Mouse (Mus musculus): ENCODE data around the gene Trp53bp1.

The Trp53bp1 gene

DNA sequence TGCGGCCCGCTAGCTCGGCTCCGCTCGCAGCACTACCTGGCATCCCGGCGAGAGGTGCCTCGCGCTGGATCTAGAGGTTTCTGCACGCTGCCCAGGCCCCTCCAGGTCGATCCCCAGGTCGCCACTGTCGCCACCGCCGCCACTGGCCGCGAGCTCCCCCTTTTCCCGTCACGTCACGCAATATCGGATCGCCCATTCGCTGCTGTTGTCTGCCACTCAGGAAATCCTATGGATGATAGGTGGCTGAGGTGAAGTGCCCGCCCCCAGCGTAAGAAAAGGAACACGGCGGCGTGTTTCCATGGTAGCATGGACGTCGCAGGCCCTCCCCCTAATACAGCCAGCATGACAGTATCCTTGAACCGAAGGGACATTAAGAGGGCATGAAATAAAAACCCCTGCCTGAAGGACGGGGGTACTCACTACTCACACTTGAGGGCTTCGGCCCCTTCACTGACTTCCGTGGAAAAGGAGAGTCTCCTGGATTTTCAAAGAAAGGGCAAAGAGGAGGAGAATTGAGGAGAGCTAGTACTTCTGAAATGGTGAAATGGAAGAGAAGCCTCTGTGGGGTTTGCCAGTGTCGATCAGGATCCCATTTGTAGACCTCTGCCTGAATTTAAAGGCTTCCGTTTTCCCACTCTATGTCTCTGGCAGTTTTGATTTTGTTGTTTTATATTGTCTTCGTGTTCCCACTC is at the start of gene Trp53bp1:
TSS of gene Trp53bp1 (minus strand) at position 172 of the 692 bp plus-strand sequence.
- in situ Hi-C loops (cut with MboI; ENCODE audit: unreplicated experiment in 2 of 2): no loop called here

DNA sequence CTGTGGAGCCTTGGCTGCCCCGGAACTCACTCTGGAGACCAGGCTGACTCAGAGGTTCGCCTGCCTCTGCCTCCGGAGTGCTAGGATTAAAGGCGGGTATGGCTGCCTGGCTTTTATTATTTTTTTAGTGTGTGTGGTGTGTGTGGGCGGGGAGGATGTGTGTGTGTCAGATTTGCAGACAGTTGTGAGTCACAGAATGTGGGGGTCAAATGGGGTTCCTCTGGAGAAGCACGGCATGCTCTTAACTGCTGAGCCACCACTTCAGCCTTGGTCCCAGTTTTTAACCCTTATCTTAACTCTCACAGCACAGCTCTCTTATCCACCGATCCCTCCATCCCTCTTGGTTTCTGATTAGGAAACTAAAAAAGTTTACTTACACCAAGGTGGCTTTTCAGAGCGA is 45.1 kb upstream of the Trp53bp1 start:
- in situ Hi-C loops (cut with MboI; ENCODE audit: unreplicated experiment in 2 of 2): no loop called here

DNA sequence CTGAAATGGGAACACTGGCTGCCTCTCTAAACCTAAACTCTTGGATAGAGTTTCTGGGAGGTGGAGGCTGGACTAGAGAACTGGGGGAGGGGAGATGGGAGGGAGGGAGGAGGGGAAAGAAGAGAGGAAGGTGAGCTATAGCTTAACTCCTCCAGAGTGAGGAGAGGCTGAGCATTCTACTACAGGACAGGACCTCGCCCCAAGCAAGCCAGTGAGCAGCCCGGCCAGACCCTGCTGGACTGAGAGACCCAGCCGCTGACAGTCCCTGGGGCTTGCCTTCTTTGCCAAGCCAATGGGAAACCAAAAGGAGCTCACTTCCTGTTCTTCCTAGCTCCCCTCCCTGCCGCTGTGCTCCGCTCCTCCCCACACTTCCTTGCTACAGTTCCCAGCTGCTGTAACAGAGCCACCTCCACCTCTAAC is 37.8 kb upstream of the Trp53bp1 start:
- in situ Hi-C loops (cut with MboI; ENCODE audit: unreplicated experiment in 2 of 2): no loop called here

GRCm38 (mm10) chr2:121300036-121300435 is 28.8 kb upstream of the Trp53bp1 start:
- in situ Hi-C loops (cut with MboI; ENCODE audit: unreplicated experiment in 2 of 2): no loop called here

- in situ Hi-C loops (cut with MboI; ENCODE audit: unreplicated experiment in 2 of 2): no loop called here
Observed at GRCm38 (mm10) chr2:121299471-121299870, 28.3 kb upstream of the Trp53bp1 start.

GRCm38 (mm10) chr2:121298131-121298530 is 26.9 kb upstream of the Trp53bp1 start:
- in situ Hi-C loops (cut with MboI; ENCODE audit: unreplicated experiment in 2 of 2): no loop called here

DNA sequence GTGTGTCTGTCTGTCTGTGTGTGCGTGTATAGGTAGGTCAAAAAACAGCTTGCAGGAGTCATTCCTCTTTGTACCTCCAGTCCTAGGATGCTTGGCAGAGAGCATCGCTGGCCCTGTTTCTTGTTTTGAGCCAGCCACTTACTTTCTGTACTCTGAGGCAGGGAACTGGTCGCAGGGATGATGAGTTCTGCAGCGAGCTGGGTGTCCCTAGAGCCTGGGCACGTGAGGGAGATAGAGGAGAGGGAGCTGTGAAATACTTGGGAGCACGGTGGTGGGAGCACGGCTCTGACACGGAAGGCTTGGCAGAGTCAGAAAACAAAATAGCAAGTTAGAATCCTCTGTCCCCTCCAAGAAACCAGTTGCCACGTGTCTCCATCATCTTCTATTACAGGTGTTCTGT is 26.5 kb upstream of the Trp53bp1 start:
- in situ Hi-C loops (cut with MboI; ENCODE audit: unreplicated experiment in 2 of 2): no loop called here

DNA sequence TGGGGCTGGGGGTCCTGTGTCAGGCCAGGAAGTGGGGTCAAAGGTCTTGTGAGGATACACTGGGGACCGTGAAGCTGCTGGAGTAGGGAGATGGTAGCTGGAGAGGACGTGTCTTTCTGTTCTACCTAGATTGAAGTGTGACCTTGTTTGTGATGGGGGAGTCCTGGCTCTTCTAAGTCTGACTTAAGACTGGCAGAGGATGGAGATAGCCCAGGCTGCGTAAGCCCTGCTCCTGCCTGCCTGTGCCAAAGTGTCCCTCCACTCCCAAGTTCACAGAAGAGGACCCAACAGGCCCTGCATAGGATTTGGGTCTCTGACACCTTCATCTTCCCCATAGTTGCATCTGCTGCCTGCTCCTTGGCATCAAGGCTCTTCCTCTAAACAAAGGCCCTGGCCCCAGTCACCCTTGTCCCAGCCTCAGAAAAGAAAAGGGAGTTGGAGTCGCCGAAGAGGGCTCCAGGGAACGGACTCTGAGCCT is 25.6 kb upstream of the Trp53bp1 start:
- in situ Hi-C loops (cut with MboI; ENCODE audit: unreplicated experiment in 2 of 2): no loop called here

- in situ Hi-C loops (cut with MboI; ENCODE audit: unreplicated experiment in 2 of 2): no loop called here
Observed at GRCm38 (mm10) chr2:121295608-121296571, 24.7 kb upstream of the Trp53bp1 start.

DNA sequence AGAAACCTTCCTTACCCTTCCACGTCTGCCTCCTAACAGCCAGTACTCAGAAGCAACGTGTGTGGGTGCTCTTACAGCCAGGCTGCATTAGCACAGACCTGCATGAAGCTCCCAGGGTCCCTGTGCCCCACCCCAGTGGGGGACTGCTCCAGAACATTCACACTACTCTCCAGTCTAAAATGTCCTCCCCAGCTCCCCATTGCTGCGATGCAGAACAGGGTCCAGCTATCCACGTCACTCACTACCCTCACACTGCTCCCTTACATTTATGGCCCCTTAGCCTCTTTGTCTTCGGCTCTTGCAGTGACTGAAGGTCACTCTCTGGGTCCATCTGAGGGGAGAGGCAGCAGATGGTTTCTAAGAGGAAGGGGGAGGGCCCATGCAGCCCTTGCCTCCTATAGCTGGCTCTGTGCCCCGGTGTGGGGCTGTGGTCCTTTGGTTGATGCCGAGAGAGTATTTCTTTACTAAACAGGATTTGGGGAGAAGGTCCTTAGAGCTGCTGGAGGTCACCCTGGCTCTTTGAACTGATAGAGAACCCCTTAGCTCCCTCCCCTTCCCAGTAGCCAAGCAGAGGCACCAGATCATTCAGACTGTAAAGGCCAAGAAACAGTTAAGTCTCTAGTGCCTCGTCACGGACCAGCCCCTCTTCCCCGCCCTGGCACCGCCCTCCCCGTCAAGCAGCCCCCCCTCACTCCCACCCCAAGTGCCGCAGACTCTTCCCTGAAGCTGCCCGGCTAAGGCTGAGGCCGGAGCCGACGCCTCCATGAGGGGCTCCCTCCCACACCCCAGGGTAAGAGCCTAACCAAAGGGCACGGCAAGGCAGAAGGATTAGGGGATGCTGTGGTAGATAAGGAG is 23.8 kb upstream of the Trp53bp1 start:
- in situ Hi-C loops (cut with MboI; ENCODE audit: unreplicated experiment in 2 of 2): no loop called here

DNA sequence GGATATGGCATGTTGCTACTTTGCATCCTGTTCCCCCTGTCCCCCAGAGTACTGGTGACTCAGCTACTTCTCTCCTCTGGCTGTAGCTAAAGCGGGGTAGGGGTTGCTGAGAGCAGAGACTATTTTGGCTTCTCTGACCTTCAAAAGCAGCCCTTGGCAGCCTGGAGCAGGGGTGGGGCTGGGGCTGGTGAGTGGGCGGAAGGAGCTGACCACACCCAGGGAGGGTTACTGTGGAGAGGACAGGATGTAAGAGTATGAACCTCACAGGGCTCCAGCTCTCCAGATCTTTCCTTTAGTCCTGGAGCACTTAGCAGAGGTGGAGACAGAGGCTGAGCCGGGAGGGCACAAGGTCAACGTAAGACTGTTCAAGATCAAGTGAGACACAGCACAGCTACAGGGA is 23.0 kb upstream of the Trp53bp1 start:
- in situ Hi-C loops (cut with MboI; ENCODE audit: unreplicated experiment in 2 of 2): no loop called here

DNA sequence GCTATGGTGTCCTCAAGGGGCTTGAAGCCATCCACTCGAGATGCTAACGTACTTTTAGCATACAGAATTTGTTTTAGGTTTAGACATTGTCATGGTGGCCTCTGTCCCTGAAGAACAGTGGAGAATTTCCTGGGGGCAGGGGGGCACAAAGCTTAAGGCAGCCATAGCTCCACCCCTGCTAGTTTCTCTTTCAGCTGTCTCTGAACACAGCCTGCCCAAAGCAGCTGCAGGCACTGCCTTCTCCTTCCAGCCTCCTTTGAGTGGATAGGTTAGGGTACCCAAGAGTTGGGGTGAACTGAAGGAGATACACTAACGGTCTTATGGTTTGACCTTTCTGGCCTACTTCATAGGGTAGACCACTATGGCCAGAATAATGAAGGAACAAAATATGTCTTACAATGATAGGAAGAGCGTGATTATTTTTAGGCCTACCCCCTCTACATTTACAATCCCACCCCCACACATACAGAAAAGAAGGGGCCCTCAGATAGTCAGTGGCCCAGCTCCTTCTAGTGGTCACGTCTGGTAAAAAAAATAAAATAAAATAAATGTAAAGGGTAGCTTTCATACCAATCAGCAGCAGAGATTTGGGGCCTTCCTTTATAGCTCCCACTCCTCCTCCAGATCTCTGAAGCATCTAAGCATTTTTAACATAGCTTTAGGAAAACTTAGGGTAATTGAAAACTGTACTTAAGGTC is 21.3 kb upstream of the Trp53bp1 start:
- in situ Hi-C loops (cut with MboI; ENCODE audit: unreplicated experiment in 2 of 2): no loop called here

DNA sequence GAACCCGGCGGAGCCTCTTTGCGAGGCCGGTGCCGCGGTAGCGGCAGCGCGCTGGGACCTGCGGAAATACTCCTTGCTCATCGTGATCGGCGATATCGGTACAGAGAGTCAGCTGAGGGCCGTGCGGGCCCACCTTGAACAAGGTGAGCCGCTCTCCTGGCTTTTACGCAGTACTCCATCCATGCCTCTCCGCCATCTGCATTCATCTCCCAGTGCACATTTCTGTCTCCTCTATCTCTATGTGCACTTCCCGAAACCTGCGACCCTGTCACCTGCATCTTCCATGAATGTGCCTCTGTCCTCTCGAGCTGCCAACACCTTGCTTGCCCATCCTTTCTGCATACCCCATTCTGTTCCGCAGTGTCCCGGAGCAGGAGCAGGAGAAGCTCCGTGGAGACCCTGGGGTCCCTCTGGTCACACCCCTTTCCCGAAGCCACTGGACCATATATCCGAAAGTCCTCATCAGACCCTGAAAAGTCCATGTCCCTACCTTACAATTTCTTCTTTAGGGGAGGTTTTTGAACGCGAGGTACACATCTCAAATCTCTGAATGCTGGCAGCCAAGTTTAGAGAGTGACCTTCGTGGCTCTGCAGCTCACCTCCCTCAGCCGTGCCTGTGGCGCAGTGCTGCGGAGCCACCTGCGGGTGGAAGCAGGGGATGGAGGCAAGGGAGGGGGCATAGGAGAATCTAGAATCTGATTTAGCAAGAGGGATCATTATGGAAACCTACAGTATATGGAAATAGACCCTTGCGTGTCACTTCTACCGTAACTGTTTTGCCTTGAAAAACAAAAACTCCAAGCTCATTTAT is 18.7 kb upstream of the Trp53bp1 start:
- in situ Hi-C loops (cut with MboI; ENCODE audit: unreplicated experiment in 2 of 2): no loop called here

- in situ Hi-C loops (cut with MboI; ENCODE audit: unreplicated experiment in 2 of 2): no loop called here
Observed at GRCm38 (mm10) chr2:121288901-121289729, 17.9 kb upstream of the Trp53bp1 start, which contains the start of gene Map1a. Gene Map1a (plus strand): TSS chr2:121289600.

GRCm38 (mm10) chr2:121287850-121288249 is 16.6 kb upstream of the Trp53bp1 start:
- in situ Hi-C loops (cut with MboI; ENCODE audit: unreplicated experiment in 2 of 2): no loop called here

DNA sequence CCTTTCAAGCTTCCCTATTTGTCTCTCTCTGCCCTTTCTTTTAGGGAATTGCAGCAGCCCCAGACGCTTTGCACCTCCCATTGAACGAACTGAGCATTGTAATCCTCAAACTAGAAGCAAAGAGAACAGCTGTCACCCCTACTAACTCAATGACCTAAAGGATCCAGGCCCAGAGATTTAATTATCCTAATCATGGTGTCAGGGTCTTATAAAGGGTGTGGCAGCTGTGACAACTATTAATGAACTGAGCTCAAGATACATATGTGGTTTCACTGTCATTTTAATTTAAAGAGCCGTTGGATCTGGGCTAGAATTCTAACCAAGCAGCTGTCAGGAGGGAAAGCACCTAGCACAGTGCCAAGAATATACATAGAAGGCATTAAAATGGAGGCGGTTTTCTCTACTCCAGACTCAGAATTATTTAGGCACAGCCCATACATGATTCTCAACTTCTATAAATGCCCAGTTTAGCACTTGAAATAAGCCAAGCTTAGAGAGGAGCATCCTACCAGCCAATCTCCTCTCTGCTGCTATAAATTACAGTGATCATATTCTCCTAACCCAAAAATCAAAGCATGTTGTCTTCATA is 815 bp upstream of the Trp53bp1 start:
- in situ Hi-C loops (cut with MboI; ENCODE audit: unreplicated experiment in 2 of 2): no loop called here

GRCm38 (mm10) chr2:121270521-121271235 is 529 bp downstream of the Trp53bp1 start:
- in situ Hi-C loops (cut with MboI; ENCODE audit: unreplicated experiment in 2 of 2): no loop called here

Data from v-Abl transformed pro-B cells (cell line).